Mouse (Mus musculus): ENCODE measurements around the gene Helt. TPM values are rescaled to one million over a fixed set of nuclear protein-coding genes. Genes with fewer than 3 reads are reported as not detected.
A peak's percentile ranks its signal among the peaks of the same experiment; 100 is the strongest.

The Helt gene
- polyA plus RNA-seq, 1 experiment, result 0.31 TPM

- TF ChIP-seq POLR2A (IDR thresholded peaks at IDR 0.05; ENCODE audit: extremely low read depth, insufficient read depth, low read length) (no peak), CTCF (IDR thresholded peaks at IDR 0.05; ENCODE audit: extremely low read depth, insufficient read depth, low read length) (peak; percentile 66)
- H3K4me1 ChIP-seq (ENCODE audit: control insufficient read depth, insufficient read depth, low read length), result no peaks in the 10 kb centered on the region
- H3K4me3 ChIP-seq (ENCODE audit: insufficient read depth, low read length), result no peak overlapping the region
- H3K27ac ChIP-seq (ENCODE audit: insufficient read depth, low read length), result no peak overlapping the region
Observed at GRCm38 (mm10) chr8:46305733-46306349, 11.4 kb upstream of the Helt start.

DNA sequence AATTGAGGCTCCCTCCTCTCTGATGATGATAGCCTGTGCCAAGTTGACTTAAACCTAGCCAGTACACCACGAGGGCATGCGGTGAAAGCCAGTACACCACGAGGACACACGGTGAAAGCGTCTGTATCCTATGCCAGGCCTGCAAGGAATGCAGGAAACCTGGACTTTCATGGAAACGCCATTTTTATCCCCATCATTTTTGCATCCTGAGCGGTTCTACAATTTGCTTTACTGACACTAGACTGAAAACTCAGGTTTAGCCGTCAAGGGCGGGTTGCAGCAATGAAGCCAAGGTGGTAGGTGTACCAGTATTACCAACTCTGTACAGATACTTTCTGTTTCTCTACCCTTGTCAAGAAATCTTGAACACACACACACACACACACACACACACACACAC is 7.7 kb upstream of the Helt start:
- Histone ChIP-seq H3K4me3 (ENCODE audit: insufficient read depth, low read length) (no peak overlapping the region), H3K4me1 (ENCODE audit: control insufficient read depth, insufficient read depth, low read length) (no peaks in the 10 kb centered on the region), H3K27ac (ENCODE audit: insufficient read depth, low read length) (no peak overlapping the region)
- TF ChIP-seq CTCF (IDR thresholded peaks at IDR 0.05; ENCODE audit: extremely low read depth, insufficient read depth, low read length), result no peak
- TF ChIP-seq POLR2A (IDR thresholded peaks at IDR 0.05; ENCODE audit: extremely low read depth, insufficient read depth, low read length), result no peak

GRCm38 (mm10) chr8:46298847-46299246 is 4.4 kb upstream of the Helt start:
- H3K4me3 ChIP-seq (ENCODE audit: insufficient read depth, low read length), result no peak overlapping the region
- no peak for TF ChIP-seq POLR2A (IDR thresholded peaks at IDR 0.05; ENCODE audit: extremely low read depth, insufficient read depth, low read length)
- no peak for TF ChIP-seq CTCF (IDR thresholded peaks at IDR 0.05; ENCODE audit: extremely low read depth, insufficient read depth, low read length)
- H3K27ac ChIP-seq (ENCODE audit: insufficient read depth, low read length), result no peak overlapping the region
- H3K4me1 ChIP-seq (ENCODE audit: control insufficient read depth, insufficient read depth, low read length), result no peaks in the 10 kb centered on the region

DNA sequence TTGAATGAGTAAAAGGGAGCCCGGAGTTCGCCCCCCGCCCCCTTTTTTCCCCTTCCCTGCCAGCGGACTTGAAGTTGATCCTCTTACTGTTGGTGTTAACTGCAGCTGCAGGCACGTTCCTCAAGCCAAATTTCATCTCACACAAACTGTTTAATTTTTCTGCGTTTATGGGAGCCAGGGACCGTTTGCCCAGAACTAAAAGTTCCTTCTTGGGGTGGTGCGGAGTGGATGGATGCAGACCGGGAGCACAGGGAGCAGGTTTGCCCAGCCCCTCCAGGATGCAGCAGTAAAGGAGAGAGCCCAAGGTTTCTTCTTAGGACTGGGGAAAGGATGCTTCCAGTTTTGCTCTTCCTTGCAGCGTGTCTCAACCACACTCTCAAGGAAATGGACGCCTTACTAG is 2.1 kb upstream of the Helt start:
- Histone ChIP-seq H3K4me3 (ENCODE audit: insufficient read depth, low read length) (no peak overlapping the region), H3K27ac (ENCODE audit: insufficient read depth, low read length) (no peak overlapping the region), H3K4me1 (ENCODE audit: control insufficient read depth, insufficient read depth, low read length) (no peaks in the 10 kb centered on the region)
- TF ChIP-seq POLR2A (IDR thresholded peaks at IDR 0.05; ENCODE audit: extremely low read depth, insufficient read depth, low read length), result no peak
- no peak for TF ChIP-seq CTCF (IDR thresholded peaks at IDR 0.05; ENCODE audit: extremely low read depth, insufficient read depth, low read length)

GRCm38 (mm10) chr8:46295951-46296350 is 1.5 kb upstream of the Helt start:
- Histone ChIP-seq H3K4me3 (ENCODE audit: insufficient read depth, low read length) (no peak overlapping the region), H3K27ac (ENCODE audit: insufficient read depth, low read length) (no peak overlapping the region), H3K4me1 (ENCODE audit: control insufficient read depth, insufficient read depth, low read length) (no peaks in the 10 kb centered on the region)
- TF ChIP-seq POLR2A (IDR thresholded peaks at IDR 0.05; ENCODE audit: extremely low read depth, insufficient read depth, low read length), result no peak
- no peak for TF ChIP-seq CTCF (IDR thresholded peaks at IDR 0.05; ENCODE audit: extremely low read depth, insufficient read depth, low read length)

GRCm38 (mm10) chr8:46295101-46295534 is 647 bp upstream of the Helt start:
- TF ChIP-seq POLR2A (IDR thresholded peaks at IDR 0.05; ENCODE audit: extremely low read depth, insufficient read depth, low read length) (no peak), CTCF (IDR thresholded peaks at IDR 0.05; ENCODE audit: extremely low read depth, insufficient read depth, low read length) (no peak)
- Histone ChIP-seq H3K27ac (ENCODE audit: insufficient read depth, low read length) (no peak overlapping the region), H3K4me1 (ENCODE audit: control insufficient read depth, insufficient read depth, low read length) (no peaks in the 10 kb centered on the region), H3K4me3 (ENCODE audit: insufficient read depth, low read length) (no peak overlapping the region)

- Histone ChIP-seq H3K4me3 (ENCODE audit: insufficient read depth, low read length) (no peak overlapping the region), H3K27ac (ENCODE audit: insufficient read depth, low read length) (no peak overlapping the region)
- TF ChIP-seq CTCF (IDR thresholded peaks at IDR 0.05; ENCODE audit: extremely low read depth, insufficient read depth, low read length) (no peak), POLR2A (IDR thresholded peaks at IDR 0.05; ENCODE audit: extremely low read depth, insufficient read depth, low read length) (no peak)
Observed at GRCm38 (mm10) chr8:46293741-46294151, 725 bp downstream of the Helt start.

GRCm38 (mm10) chr8:46293201-46293600 is 1.3 kb downstream of the Helt start:
- H3K4me1 ChIP-seq (ENCODE audit: control insufficient read depth, insufficient read depth, low read length), result no peaks in the 10 kb centered on the region
- H3K27ac ChIP-seq (ENCODE audit: insufficient read depth, low read length), result no peak overlapping the region
- no peak for TF ChIP-seq POLR2A (IDR thresholded peaks at IDR 0.05; ENCODE audit: extremely low read depth, insufficient read depth, low read length)
- no peak overlapping the region for H3K4me3 ChIP-seq (ENCODE audit: insufficient read depth, low read length)

More at GRCm38 (mm10) chr8:46293741-46294151, 725 bp downstream of the Helt start:
- H3K4me1 ChIP-seq (ENCODE audit: control insufficient read depth, insufficient read depth, low read length), result no peaks in the 10 kb centered on the region

GRCm38 (mm10) chr8:46291931-46292675 is 2.4 kb downstream of the Helt start:
- no peak for TF ChIP-seq POLR2A (IDR thresholded peaks at IDR 0.05; ENCODE audit: extremely low read depth, insufficient read depth, low read length)
- TF ChIP-seq CTCF (IDR thresholded peaks at IDR 0.05; ENCODE audit: extremely low read depth, insufficient read depth, low read length), result no peak
- H3K4me3 ChIP-seq (ENCODE audit: insufficient read depth, low read length), result no peak overlapping the region
- H3K27ac ChIP-seq (ENCODE audit: insufficient read depth, low read length), result no peak overlapping the region
- no peaks in the 10 kb centered on the region for H3K4me1 ChIP-seq (ENCODE audit: control insufficient read depth, insufficient read depth, low read length)

DNA sequence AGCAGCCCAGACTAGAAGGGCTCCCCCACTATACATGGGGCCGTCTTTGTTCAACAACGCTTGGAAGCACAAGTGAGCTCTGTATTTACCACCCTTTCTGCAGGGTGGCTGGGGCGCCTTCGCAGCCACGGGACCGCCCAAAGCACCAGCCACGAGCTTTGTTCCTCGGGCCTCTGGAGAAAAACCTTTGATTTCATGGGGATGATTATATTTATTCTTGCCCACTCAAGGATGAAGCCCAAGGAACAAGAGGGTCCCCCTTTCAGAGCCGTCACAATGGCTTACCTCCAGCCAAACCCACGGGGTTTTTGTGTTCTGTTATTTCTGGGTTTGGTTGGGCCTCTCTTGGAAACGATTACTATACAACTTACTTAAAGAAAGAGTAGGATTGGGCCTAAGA is 5.2 kb downstream of the Helt start:
- H3K27ac ChIP-seq (ENCODE audit: insufficient read depth, low read length), result no peak overlapping the region
- H3K4me1 ChIP-seq (ENCODE audit: control insufficient read depth, insufficient read depth, low read length), result no peaks in the 10 kb centered on the region
- no peak overlapping the region for H3K4me3 ChIP-seq (ENCODE audit: insufficient read depth, low read length)
- no peak for TF ChIP-seq CTCF (IDR thresholded peaks at IDR 0.05; ENCODE audit: extremely low read depth, insufficient read depth, low read length)
- TF ChIP-seq POLR2A (IDR thresholded peaks at IDR 0.05; ENCODE audit: extremely low read depth, insufficient read depth, low read length), result no peak
